Mouse (Mus musculus) CH12.LX (cell line): ENCODE measurements at regions not wholly inside any gene's neighbourhood (a gene's known extent, or its start where the extent isn't known, plus 50 kb on each side); places are given as distances from the start of the nearest gene placed in this dataset.

Source experiments
- CHD1 ChIP-seq: IDR thresholded peaks from 2 replicates; pipeline ENCODE4 v1.6.1; 2012; ENCODE audit warnings: low read depth, low read length, improper control_type of control experiment, inconsistent platforms
- CTCF ChIP-seq, 2 experiments: IDR thresholded peaks in 1 of 2; conservative IDR thresholded peaks in 1 of 2; 2 replicates each; pipeline ENCODE4 v1.5.1; 2011 to 2012; ENCODE audit warnings: low read depth in 2 of 2, low read length in 2 of 2, improper control_type of control experiment in 1 of 2, inconsistent platforms in 1 of 2, mild to moderate bottlenecking in 1 of 2, moderate library complexity in 1 of 2
- ELF1 ChIP-seq: IDR thresholded peaks from 2 replicates; pipeline ENCODE4 v1.6.1; 2014; ENCODE audit warnings: low read depth, mild to moderate bottlenecking, inconsistent platforms, low read length, improper control_type of control experiment
- HCFC1 ChIP-seq: IDR thresholded peaks from 2 replicates; pipeline ENCODE4 v1.6.1; 2012; ENCODE audit warnings: low read depth, mild to moderate bottlenecking, inconsistent platforms, low read length, improper control_type of control experiment
- KAT2A ChIP-seq: IDR thresholded peaks from 2 replicates; pipeline ENCODE4 v1.6.1; 2012; ENCODE audit warnings: low read length, improper control_type of control experiment, inconsistent platforms; ENCODE audit not compliant: insufficient replicate concordance
- MYC ChIP-seq: IDR thresholded peaks from 2 replicates; pipeline ENCODE4 v1.6.1; 2011; ENCODE audit warnings: low read depth, mild to moderate bottlenecking, improper control_type of control experiment, low read length
- POLR2A ChIP-seq: IDR thresholded peaks from 2 replicates; pipeline ENCODE4 v1.6.1; 2011; ENCODE audit warnings: low read depth, mild to moderate bottlenecking, improper control_type of control experiment, low read length
- UBTF ChIP-seq: IDR thresholded peaks from 2 replicates; pipeline ENCODE4 v1.6.1; 2012; ENCODE audit warnings: low read depth, mild to moderate bottlenecking, inconsistent platforms, low read length, improper control_type of control experiment, moderate library complexity

DNA sequence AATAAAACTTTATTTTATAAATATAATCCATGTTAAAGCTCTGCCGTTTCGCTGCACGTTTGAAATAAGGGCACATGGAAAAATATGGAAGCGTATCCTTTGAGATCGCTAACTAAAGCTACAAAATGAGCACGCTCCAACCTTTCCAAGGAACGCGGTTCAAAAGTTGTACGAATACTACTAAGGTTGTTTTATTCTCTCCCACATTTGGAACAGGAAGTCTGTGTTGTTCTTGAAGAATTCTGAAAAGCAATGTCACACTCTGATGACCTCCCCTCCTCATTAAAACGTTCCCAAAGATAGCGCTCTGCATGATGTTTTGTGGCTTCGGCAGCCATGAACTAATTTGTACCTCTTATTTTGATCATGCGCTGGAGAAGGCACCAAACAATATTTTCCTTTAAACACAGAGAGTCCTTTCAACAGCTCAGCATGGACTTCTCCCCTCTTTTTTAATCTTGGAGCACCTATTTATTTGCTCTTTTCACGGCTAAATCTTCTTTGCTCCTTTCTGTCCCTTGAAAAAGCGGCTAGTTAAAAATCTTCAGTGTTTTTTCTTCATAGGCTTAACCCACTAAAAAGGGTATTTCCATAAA is 72.9 kb upstream of the Tes start:
- TF ChIP-seq ELF1 (no peak), CTCF (conservative IDR thresholded peaks at IDR 0.05 in 1 of 2, IDR thresholded peaks at IDR 0.05 in 1 of 2; ENCODE audit: low read depth in 2 of 2, low read length in 2 of 2) (no peak), KAT2A (no peak), HCFC1 (no peak), MYC (no peak), POLR2A (no peak), UBTF (no peak), CHD1 (no peak)
